Comparison of ENCODE assay signal across 26 mouse cellular contexts in genomic region chr19:15888466-15888865, GRCm38 (mm10).
"Had no signal": no experiment of that assay in that cellular context is flagged by ENCODE, and none has a peak within 500 bp of the region (broad histone marks: within the 10 kb centered on the region; RNA-seq: fewer than 3 reads in every experiment).

No protein-coding gene starts in this region.

- H3K36me3 ChIP-seq: embryonic facial prominence, embryonic 10.5 days; embryonic facial prominence, embryonic 12.5 days; embryonic facial prominence, embryonic 13.5 days; embryonic facial prominence, embryonic 15.5 days; forebrain, embryonic 10.5 days; forebrain, embryonic 12.5 days; forebrain, embryonic 15.5 days had no signal

- H3K4me1 ChIP-seq: embryonic facial prominence, embryonic 10.5 days; embryonic facial prominence, embryonic 12.5 days; embryonic facial prominence, embryonic 13.5 days; embryonic facial prominence, embryonic 15.5 days; forebrain, embryonic 10.5 days; forebrain, embryonic 12.5 days; forebrain, embryonic 13.5 days; forebrain, embryonic 15.5 days had no signal

- H3K9me3 ChIP-seq: embryonic facial prominence, embryonic 10.5 days; embryonic facial prominence, embryonic 12.5 days; embryonic facial prominence, embryonic 13.5 days; embryonic facial prominence, embryonic 15.5 days; forebrain, embryonic 10.5 days; forebrain, embryonic 12.5 days; forebrain, embryonic 13.5 days; forebrain, embryonic 15.5 days had no signal

- H3K4me3 ChIP-seq: embryonic facial prominence, embryonic 10.5 days; embryonic facial prominence, embryonic 12.5 days; embryonic facial prominence, embryonic 13.5 days; embryonic facial prominence, embryonic 15.5 days; erythroblast, embryonic 14.5 days; forebrain, embryonic 10.5 days; forebrain, embryonic 12.5 days; forebrain, embryonic 13.5 days; forebrain, embryonic 15.5 days; gastrocnemius, adult 2 months; heart, adult 2 months had no signal

- DNase-seq: cerebellum, adult 2 months; cerebellum, adult 8-10 months; cerebellum, adult 9-10 months; cerebellum, adult 9-11 months; cerebellum, postnatal 10 days; cerebellum, postnatal 14 days; cerebellum, postnatal 25 days; cerebellum, postnatal 36 days; embryo, embryonic 11 days; forebrain, postnatal 0 days; gastrocnemius, adult 2 months; gastrocnemius, postnatal 10 days; gastrocnemius, postnatal 14 days; gastrocnemius, postnatal 25 days; gastrocnemius, postnatal 36 days; heart, adult 18-20 months; heart, adult 2 months had no signal

- H3K27ac ChIP-seq: embryonic facial prominence, embryonic 10.5 days; embryonic facial prominence, embryonic 12.5 days; embryonic facial prominence, embryonic 13.5 days; embryonic facial prominence, embryonic 15.5 days; forebrain, embryonic 10.5 days; forebrain, embryonic 12.5 days; forebrain, embryonic 13.5 days; forebrain, embryonic 15.5 days; gastrocnemius, adult 2 months; heart, adult 2 months had no signal

- H3K27me3 ChIP-seq: embryonic facial prominence, embryonic 12.5 days; embryonic facial prominence, embryonic 13.5 days; embryonic facial prominence, embryonic 15.5 days; forebrain, embryonic 12.5 days; forebrain, embryonic 13.5 days; forebrain, embryonic 15.5 days had no signal
